Mouse (Mus musculus): ENCODE data around the gene Adgrv1.

DNA sequence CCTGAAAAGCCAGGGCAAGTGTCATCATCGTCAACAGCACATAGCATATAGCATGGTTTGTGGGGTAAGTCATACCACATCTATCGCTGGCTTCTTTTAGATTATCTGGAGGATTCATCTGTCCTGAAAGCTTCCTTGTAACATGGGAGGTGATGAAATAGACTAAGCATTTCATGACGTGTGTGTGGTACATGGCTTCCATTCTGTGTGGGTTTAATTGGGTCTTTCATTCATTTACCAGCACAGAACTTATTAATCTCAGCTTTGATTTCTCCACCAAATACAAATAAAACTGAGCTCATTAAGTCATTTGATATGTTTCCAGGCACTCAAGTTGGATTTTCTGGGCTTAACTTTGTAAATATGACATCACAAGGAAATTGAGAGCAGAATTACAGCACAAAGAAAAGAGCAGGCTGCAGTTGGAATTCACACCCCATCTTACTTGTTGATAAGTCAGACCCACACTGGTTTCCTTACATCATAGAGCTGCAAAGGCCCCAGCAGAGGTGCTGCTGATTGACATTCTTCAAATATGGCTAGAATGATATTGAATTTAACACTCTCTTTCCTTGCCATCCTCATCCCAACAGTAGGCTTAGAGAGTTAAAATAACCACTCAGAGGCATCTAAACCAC, 396.1 kb downstream of the Adgrv1 start:
- TF ChIP-seq POLR2A (IDR thresholded peaks at IDR 0.05; ENCODE audit: low read depth, low read length) (no peak), CTCF (conservative IDR thresholded peaks at IDR 0.05; ENCODE audit: insufficient read depth, insufficient read length, low read depth, low read length) (no peak)

All from kidney, adult 2 months (tissue).